Mouse (Mus musculus) G1E (cell line): ENCODE results near the gene 1810049J17Rik.

Source experiments
- CTCF ChIP-seq: IDR thresholded peaks from 2 replicates; pipeline ENCODE4 v1.5.1; 2012; ENCODE audit warnings: low read depth, low read length, inconsistent platforms, mixed read lengths
- GATA1 ChIP-seq: IDR thresholded peaks from 2 replicates; pipeline ENCODE4 v1.6.1; 2012; ENCODE audit warnings: borderline replicate concordance, low read length, inconsistent platforms, mixed read lengths
- TAL1 ChIP-seq: conservative IDR thresholded peaks from 2 replicates; pipeline ENCODE4 v1.6.1; 2012; ENCODE audit warnings: low read depth, low read length, inconsistent platforms, mixed read lengths

DNA sequence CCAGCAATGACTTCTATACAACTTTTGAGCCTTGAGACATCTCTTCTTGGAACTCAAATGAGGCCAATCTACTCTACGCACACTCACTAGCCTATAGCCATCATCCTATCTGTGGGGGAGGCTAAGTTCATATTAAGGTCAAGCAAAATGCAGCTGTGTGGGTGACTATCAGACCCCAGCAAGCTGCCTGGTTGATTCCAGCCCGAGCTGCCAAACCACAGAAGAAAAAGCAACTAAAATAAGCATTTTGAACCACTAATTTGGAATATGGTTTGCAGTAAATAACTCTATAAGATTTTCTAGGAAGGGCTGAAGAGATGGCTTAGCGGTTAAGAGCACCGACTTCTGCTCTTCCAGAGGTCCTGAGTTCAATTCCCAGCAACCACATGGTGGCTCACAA is 11.0 kb downstream of the 1810049J17Rik start:
- TF ChIP-seq GATA1 (no peak), TAL1 (no peak; the same call in 1 of the 2 replicates), CTCF (no peak)
